Mouse (Mus musculus): Measurements from ENCODE around the gene Pcdh15.
A peak's percentile ranks its signal among the peaks of the same experiment; 100 is the strongest.

Pcdh15 gene

DNA sequence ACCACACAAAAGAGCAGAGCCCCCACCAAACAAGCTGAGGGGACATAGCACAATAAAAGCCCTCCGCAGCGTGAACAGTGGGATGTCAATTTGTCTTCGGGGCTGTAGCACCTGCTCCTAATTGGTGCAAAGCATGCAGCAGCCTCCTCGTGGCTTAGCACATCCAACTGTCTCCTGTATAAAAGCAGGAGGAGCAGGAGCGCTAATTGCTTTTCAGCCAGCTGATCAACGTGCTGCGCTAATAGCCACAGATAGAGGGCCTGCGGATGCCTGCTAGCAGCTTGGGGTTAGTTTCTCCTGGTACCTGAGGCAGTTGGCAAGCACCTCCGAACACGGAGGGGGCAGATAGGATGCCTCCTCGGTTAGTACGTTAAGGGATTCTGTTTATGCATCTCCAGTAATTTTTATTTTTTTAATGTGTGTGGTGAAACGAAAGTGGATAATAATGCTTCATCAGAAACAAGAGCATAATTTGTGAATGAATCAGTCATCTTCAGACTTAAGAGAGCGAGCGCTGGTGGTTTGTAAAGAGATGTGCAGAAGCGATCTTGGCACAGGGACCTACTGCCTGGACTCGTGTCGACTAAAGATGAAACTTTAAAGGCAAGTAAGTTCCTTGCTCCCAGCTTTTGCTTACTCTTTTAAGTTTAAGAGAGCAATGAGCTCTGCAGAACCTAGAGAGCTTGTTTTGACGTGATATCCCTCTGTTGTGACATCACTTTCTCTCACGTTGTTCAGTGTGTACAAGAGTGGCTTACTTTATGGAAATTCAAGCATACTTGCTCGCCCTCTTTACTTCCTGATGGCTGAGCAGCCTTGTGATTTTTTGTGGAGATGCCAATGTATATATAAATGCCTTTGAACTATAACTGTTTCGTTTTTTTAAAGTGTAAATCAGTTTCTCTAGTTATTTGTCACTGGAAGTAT, 722.8 kb downstream of the Pcdh15 start:
- peak in 1 of 2 experiments; percentile 42 for DNase-seq (ENCODE audit: low spot score in 2 of 2)

DNA sequence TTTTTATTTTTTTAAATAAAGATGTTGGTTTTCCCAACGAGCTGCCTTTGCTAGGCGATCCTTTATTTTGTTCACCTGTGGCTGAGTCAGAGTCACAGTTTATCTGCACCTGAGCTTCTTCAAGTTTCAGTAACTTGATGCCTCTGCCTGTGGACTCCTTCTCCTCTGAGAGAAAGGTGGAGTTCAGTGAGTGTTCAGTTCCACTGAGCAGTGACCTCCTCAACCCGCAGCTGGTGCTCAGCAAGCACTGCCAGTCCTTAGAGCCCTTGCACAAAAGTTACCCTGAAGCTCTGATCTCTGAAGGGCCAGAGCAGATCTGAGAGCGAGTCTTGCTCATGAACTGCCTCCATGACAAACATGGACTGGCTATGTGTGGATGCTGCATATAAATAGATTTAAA, 724.1 kb downstream of the Pcdh15 start:
- DNase-seq (ENCODE audit: low spot score in 2 of 2), result no peak

DNA sequence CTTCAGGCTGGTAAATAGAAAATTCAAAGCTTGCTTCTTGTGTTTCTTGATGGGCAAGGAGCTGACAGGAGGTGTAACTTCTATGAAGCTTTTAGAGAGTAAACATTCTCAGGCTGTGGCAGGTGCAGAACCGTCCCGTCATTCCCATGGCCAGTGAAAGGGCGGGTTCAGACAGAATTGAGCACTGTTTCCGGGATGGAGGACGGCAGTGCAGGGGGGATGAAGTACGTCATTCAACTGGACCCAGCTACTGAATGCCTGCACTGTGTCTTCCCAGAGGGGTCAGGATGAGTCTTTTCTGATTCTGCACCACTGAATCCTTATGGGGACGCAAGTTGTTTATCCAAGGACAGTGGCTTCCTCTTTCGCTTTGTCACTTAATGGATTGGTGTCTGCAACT, 727.2 kb downstream of the Pcdh15 start:
- no peak for DNase-seq (ENCODE audit: low spot score in 2 of 2)

DNA sequence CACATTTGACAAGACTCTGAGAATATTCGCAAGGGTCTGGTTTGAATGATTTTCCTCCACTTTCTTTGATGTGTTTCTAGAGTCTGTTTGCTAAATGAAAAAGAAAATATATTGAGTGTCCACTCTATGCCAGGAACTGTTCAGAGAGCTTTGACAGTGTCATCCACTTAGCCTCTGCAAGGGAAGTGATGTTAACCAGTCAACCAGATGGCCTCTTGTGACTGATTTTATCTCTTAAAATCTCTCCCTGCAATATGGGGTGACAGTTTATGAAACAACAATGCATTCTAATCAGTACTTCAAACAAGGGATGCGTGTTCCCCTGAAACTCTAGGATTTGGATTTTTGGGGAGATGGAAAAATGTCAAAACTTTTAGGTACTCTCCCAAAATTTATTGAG, 729.6 kb downstream of the Pcdh15 start:
- no peak for DNase-seq (ENCODE audit: low spot score in 2 of 2)

DNA sequence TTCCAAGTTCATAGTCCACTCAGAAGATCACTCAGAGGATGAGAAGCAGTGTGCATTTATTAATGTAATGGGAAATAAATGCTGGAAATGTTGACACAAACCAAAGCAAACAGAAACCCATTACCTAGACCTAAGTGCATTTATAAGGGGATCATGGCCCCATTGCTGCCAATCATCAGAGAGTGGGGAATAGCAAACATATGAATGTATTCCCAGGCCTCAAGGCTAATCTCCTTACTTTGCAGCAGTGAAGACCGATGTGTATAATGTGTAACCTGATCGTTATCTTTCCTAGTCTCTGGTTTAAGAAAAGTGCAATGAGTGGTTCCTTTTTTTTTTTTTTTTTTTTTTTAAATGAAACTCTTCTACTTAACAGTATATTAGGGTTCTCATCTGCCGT, 745.9 kb downstream of the Pcdh15 start:
- DNase-seq (ENCODE audit: low spot score in 2 of 2), result no peak

DNA sequence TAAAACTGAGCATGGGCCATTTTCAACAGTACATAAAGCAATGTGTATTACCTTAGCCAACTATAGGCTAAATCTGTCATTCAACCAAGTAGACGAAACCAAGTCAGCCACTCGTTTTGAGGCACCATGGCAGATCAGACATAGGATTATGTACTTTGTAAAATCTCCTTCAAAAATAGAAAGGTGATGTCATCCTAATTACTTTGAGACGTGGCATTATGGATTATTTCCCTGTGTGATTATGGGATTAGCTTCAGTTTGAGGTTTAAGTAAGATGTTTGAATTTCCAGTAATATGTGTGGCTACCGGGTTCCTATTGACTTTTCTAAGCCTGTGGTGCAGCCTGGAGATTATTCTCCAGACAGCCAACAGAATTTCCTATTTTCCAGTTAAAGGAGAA, 763.0 kb downstream of the Pcdh15 start:
- DNase-seq (ENCODE audit: low spot score in 2 of 2), result no peak

DNA sequence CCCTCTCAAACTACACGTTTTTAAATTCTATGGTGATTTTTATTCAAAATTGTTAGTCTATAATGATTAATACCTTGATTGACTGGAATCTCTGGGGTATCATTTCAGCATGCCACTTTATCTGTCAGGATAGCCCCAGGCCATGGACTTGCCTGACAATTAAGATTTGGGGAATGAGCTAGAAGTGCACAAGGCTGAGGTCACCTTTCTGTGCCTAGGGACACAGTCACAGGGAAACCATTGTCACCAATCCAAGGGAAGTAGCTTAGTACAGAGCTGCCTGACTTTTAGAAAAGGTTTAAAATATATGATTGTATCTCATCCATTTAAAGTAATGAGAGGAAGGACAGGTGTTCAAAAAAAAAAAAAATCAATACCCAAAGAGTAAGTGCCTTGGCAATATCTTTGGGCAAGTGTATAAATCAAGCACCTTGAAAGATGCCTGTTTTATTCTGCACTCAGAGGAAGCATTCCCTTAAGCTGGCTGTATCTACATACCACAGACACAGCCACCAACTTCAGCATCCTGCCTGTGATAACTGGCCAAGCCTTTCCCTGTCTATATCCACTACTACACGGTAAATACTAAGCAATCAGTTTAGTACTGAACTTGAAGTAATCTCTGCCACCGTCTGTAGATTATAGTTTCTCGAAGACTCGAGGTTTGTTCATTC, 779.0 kb downstream of the Pcdh15 start:
- no peak for DNase-seq (ENCODE audit: low spot score in 2 of 2)

DNA sequence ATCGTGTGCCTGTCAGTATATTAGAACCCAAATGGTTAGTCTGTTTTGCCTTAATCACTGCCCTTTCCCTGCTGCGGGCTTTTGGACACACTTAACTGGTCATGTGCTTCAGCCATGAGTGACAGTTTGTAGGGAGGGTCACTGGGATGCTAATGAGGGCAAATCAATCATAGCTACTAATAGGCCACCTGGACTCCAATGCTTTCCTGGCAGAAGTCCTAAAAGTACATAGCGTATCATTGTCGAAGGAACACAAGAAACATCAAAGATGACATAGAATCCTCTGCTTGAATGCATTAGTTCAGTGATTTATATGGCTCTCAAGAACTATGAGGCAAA, 779.6 kb downstream of the Pcdh15 start:
- DNase-seq (ENCODE audit: low spot score in 2 of 2), result no peak

DNA sequence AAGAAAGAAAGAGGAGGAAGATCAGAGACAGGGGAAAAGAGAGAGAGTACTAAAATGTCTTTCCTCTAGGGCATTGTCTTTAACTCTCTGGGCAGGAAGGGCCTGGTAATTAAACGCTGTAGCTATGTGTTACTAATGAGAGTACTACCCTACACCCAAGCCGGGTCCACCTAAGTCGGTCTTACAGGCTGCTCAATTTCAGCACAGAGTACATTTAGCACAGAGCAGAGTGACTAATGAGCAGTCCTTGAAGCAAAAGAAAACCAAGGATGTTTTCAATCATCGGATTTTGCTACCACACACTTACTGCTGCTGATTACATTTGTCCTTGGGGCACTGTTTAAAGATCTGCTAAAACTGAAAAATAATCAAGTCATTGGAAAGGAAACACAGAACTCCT, 788.6 kb downstream of the Pcdh15 start:
- DNase-seq (ENCODE audit: low spot score in 2 of 2), result no peak

DNA sequence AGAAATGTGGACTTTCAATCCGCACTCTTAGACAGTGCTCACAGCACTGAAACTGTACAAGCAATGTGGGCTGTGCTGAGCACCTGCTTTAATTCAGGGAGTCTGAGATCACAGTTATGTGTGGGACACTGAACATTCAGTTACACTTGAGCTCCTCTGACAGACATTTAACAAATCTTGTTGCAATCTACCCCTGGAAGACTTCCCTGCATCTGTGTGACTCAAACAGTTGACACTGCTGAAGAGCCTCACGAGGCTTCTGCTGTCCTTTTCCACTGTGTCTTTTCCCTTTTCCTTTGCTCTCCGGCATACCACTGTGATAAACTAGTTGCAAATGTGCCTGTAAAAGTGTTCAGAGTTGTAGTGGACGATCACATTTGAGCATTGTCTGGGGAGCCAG, 793.1 kb downstream of the Pcdh15 start:
- DNase-seq (ENCODE audit: low spot score in 2 of 2), result no peak

DNA sequence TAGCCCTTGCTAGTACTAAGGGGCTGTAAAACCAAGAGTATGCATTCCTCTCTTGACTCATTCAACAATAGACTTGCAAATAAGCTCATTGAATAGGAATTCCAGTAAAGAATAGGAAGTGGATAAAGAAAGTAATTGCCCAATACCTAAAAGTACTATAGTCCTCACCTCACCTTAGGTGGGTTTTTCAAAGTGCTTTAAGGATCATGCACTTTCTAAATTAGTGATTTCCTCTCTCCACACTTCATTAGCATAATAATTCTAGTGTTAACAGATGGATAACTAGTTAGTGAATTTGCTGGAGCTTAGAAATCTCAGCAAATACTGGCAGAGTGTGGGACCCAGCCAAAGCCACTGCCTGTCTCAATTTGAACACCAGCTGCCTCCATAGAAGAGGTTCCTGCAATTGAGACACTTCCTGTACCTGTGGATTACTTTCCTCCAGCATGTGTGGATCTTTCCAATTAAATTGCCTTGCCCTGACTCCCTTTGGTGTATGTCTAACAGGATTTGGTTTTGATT, 797.0 kb downstream of the Pcdh15 start:
- DNase-seq (ENCODE audit: low spot score in 2 of 2), result no peak

DNA sequence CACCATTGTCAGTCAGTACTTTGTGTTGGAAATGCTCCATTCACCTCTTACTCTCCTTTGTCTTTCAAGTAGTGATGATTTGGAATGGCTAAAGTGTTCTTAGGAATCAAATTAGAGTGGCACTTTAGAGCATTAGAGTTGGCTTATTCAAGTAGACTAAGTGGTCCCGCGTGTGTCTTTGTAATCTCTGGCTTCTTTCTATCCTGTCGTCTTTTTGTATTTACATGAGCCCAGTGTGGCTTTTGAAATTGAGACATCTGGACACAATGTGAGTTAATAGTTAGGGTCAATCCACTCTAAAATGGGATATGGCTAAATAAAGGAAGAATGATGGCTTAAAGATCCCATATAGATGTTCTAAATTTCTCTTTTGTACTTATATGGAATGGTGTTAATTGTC, 800.0 kb downstream of the Pcdh15 start:
- DNase-seq (ENCODE audit: low spot score in 2 of 2), result no peak

DNA sequence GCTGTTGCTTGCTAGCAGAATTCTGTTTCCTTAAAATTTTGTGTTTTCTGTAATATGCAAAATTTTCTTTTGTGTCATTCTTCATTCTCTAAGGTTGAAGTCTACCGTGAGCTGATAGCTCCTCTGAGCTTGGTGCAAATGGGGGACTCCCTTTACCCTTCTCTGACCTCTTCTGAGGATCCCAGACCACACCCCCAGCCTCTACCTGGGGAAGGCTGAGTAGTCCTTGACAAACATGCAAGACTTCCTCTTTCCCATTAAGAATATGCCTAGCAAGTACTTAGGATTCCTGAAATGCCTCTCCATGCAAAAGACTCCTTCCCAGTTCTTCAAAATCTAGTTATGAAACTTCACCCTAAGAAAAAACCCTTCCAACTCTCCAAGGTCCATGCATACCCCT, 808.5 kb downstream of the Pcdh15 start:
- DNase-seq (ENCODE audit: low spot score in 2 of 2), result no peak

DNA sequence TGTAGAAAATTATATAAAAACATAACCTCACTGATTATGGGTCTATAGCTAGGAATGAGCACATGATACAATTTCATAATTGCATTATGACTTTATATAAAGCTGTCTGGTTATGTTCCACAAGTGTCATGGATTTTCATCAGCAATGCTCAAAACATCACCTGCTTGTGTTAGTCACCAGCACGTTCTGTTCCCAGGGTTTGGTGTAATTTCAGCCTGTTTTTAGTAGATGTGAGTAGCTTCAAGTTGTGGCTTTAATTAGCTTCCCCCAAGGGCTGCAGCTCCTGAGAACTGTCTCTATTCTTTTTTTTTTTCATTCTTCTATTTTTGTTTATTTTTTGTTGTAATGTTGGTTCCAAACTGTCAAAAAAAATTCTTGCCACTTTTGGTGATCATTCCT, 809.4 kb downstream of the Pcdh15 start:
- DNase-seq (ENCODE audit: low spot score in 2 of 2), result no peak

DNA sequence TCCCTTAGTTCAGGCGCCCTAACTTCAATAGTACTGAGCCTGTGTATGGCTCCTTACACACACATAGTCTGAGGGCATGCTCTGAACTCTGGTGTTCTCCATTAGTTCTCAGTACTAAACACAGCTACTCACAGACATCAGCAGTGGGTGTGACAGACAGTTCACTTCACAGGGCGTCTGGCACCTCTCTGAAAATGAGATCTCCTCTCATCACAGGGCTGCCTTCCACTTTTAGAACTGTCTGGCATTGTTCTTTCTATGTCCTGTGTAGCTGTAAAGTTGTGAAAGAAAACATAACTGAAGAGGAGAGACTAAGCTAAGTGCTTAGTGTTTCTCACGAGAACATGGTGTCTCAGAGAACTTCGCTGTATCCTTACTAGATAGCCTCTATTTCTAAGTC, 816.0 kb downstream of the Pcdh15 start:
- DNase-seq (ENCODE audit: low spot score in 2 of 2), result no peak

DNA sequence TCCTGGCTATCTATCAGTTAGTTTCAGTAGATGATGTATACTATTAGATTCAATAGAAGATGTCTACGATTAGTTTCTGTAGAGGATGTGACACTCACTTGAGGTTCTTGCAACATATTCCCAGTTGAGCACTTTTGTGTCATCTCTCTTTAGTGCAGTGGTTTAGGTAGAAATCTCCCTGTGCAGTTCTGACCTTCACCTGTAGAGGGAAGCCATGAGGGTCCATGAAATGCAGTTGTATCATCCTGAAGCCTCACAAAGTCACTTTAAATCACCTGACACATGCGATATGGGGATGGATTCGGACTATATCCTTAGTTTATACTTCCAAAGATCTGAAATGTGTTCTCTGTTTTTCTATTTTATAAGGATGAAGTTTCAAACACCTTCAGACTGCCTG, 822.4 kb downstream of the Pcdh15 start:
- DNase-seq (ENCODE audit: low spot score in 2 of 2), result no peak

DNA sequence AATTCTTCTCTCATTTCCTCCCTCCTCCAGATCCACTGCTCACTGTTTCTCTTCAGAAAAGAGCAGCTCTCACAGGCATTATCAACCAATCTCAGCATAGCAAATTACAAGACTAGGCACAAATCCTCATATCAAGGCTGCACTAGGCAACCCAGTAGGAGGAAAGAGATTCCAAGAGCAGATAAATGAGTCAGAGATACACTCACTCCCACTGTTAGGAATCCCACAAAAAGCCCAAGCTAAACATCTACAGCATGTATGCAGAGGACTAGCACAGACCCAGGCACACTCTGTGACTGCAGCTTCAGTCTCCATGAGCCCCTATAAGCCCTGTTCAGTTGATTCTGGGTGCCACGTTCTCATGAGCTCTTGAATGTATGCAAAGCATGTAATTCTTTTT, 829.5 kb downstream of the Pcdh15 start:
- no peak for DNase-seq (ENCODE audit: low spot score in 2 of 2)

DNA sequence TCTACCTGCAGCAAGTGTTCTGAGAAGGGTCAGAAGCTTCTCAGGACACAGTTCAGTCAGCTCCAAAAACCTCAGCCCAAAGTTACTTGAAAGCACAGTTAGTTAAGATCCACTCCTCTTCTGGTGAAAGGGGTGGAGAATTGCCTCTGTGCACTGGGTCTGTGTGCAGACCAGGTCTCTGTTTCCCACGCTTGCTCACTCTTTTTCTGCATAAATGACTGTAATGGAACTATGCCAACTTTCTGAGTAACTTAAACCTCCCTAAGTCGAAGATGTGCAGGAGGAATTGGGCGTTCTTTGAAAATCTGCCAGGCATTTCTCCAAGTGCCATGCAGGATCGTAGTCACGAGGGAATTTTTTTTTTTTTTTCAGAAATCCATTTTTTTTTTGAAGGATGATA, 830.6 kb downstream of the Pcdh15 start:
- no peak for DNase-seq (ENCODE audit: low spot score in 2 of 2)

DNA sequence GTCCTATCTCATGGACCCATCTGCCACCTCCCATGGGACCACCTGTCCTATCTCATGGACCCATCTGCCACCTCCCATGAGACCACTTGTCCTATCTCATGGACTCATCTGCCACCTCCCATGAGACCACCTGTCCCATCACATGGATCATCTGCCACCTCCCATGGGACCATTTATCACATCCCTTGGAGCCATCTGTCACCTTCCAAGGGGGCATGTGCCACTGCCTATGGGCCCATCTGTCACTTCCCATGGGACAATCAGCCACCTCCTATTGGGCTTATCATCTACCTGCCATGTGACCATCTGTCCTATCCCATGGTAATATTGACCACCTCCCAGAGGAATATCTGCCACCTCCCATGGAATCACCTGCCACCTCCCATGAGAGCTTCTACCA, 832.0 kb downstream of the Pcdh15 start:
- no peak for DNase-seq (ENCODE audit: low spot score in 2 of 2)

DNA sequence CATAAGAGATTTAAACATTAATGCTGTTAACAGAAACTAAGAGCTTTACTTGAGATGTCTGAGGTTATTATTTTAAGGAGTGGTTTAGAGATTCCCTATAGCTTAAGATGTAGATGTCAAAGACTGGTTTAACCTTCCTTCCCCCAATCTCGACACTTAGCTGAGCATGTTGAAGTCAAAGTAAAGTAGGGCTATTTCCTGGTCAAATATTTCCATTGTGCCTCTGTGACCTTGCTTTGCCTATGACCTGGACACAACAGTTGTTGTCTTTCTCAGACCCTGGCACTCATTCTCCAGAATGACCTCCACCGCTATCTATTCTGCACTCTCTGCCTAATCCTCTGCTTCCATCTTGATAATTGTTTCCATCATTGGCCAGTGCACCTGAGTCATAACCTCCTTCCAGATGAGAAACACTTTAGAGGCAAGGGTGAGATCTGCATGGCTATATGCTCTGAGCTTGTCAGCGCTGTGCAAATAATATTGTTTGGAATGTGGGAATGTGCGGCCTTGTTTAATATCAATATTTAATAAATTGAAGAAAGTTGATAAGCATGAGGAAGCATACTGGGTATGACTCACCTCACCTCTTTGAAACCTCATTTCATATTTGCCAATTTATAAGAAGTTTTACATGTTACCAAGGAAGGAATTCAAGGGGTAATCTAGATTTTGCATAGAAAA, 833.0 kb downstream of the Pcdh15 start:
- DNase-seq (ENCODE audit: low spot score in 2 of 2), result no peak

DNA sequence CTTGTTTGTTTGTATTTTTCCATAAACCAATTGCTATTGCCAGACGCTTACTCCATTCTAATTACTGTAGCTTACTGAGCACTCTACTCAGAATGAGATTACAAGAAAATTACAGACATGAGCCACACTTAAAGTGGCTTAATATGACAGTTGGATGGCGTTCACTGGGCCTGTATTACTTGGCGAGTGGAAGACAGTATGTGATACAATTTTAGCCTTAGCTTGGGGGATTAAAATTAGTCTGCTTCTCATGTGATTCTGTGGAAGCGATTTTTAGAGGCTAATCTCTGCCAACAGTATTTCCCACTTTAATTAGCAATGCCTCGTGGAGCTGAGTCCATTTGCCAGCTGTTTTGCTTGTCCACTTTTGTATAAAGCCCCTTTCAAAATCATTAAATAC, 837.0 kb downstream of the Pcdh15 start:
- no peak for DNase-seq (ENCODE audit: low spot score in 2 of 2)

DNA sequence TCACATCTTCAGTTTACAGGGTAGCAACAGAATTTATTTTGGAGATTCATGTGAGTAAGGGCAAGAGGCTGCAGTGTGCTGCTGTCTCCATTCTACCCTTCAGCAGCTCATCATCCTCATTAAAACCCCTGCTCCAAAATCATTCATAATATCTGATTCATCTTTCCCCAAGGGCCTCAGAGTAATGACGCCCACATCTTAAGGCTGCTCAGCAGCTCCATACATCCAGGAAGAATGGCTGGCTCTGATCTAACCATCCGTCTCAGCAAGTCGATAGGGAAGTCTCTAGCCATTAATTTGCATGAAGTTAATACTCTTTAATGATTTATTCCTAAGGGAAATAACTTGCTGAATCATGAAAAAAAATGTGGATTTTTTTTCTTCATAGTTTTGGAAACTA, 839.8 kb downstream of the Pcdh15 start:
- DNase-seq (ENCODE audit: low spot score in 2 of 2), result no peak

DNA sequence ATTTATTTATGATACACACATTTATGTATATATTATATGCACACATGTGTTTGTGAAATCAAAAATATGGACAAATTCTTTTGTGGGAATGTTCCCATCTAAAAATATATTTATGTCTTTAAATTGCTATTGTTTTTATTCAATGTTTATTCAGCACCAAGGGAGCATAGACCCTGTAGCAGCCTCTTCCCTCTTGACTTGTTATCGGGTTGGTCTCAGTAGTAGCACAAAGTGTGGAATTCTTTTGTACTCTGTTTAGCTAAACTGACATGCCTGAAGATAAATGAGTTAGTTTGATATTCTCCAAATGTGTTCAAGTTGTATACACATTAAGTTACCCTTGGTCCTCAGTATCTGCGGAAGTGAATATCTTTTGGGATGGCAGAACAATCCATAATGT, 848.7 kb downstream of the Pcdh15 start:
- DNase-seq (ENCODE audit: low spot score in 2 of 2), result no peak
